Mouse (Mus musculus): ENCODE results near the gene Clmp.
"Not testable (repeated sequence)": the region's sequence is repeated elsewhere in the genome, so short reads cannot be mapped to it uniquely, and the experiment has no call there.

Clmp gene

GRCm38 (mm10) chr9:40800675-40801612 is 115.2 kb downstream of the Clmp start, which contains the start of gene Hspa8:
Gene Hspa8, plus strand, starts transcription at chr9:40800984.
- peak; percentile 100 for DNase-seq (ENCODE audit: low read depth)

DNA sequence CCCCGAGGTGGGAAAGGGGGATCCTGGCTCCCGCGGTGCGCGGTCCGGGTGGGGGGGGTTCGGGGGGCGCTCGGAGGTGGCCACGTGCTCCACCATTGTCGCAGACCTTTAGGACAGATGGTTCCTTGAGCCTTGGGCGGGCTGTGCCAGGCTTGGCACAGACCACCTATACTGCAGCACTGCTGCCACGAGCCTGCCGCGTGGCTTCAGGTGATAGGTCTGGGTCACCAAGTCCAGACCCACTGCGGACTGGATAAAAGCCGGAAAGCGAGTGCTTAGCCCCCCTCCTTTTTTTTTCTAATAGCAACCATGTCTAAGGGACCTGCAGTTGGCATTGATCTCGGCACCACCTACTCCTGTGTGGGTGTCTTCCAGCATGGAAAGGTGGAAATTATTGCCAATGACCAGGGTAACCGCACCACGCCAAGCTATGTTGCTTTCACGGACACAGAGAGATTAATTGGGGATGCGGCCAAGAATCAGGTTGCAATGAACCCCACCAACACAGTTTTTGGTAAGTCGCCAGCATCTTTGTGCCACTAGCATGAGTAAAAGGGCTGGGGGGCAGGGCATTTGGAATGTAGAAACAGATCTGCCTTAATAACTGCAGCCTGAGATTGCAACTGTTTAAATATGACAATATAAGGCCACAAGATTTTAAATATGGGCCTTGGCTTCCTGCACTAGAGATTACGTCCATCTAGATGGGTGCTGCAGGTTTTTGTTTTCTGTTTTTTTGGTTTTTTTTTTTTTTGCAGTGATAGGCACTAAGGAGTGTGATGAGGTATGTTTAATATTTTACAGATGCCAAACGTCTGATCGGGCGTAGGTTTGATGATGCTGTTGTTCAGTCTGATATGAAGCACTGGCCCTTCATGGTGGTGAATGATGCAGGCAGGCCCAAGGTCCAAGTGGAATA is 116.1 kb downstream of the Clmp start:
- not testable (repeated sequence) for DNase-seq (ENCODE audit: low read depth)

DNA sequence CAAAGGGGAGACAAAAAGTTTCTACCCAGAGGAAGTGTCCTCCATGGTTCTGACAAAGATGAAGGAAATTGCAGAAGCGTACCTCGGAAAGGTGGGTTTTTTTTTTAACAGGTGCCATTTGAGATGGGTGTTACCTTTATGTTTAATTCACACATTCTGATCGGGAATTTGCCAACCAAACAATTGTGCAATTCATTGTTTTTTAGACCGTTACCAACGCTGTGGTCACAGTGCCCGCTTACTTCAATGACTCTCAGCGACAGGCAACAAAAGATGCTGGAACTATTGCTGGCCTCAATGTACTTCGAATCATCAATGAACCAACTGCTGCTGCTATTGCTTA is 116.7 kb downstream of the Clmp start:
- DNase-seq (ENCODE audit: low read depth): not testable (repeated sequence)

DNA sequence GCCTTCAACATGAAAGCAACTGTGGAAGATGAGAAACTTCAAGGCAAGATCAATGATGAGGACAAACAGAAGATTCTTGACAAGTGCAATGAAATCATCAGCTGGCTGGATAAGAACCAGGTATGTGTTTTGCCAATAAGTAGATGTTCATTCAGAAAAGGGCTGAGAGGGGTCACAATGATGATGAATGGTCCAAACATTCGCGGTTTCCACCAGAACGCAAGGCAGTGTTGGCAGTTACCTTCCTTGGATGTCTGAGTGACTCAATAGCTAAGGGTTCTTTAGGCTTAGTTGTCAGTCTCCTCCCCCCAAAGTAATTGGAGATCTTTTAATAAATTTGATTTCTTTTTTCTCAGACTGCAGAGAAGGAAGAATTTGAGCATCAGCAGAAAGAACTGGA is 118.8 kb downstream of the Clmp start:
- not testable (repeated sequence) for DNase-seq (ENCODE audit: low read depth)

DNA sequence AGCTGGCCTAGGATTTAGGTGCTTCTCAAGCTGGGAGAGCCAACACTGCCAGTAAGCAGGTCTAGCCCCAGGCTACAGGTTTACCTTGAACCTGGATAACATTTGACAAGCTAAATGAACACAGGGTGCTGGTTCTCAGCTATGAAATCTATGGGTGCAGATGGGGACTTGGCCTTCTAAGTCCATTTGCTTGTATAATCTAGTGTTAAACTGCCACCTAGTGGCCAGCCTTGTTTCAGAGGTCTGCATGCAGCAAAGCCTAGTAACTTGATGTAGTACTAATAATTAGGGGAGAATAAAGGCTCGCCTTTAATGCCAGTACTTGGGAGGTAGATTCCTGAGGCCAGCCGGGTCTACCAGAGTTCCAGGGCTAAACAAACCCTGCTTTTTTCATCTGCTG is 119.5 kb downstream of the Clmp start:
- peak; percentile 90 for DNase-seq (ENCODE audit: low read depth)

DNA sequence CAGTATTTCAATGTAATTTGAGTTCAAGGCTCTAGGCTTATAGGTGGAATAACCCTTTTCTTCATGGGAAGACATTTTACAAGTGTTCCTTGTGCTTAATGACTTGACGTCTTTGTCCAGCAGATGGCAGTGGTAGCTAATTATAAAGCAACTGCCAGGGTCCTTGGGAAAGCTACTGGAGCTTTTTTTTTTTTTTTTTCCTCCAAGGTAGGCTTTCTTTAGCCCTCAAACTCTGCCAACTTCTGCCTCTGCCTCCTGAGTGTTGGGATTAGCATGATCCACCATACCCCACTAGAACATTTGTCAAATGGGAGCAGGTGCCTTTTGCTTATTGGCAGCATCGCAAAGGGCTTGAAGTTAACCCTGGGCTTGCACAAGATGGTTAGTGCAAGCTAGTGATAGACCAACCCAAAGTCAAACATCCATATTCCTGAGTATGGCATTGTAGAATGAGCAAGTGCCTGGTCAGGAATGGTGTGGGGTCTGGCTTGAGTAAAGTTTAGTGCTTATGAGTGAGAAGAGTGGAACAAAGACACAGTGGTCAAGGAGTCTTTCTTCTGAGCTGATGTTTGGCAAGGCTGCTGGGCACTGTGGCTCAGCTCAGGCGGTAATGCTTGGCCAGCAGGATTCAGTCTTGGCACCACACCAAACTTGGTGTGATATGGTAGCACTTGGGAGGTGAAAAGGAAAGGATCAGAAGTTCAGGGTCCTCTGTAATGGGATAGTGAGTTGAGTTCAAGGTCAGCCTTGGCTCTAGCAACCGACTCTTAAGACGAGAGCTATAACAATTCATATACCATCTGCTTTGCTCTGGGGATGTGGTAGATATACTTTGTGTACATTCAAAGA is 120.9 kb downstream of the Clmp start:
- peak; percentile 68 for DNase-seq (ENCODE audit: low read depth)

GRCm38 (mm10) chr9:40807289-40807920 is 121.6 kb downstream of the Clmp start:
- DNase-seq (ENCODE audit: low read depth): no peak

- no peak for DNase-seq (ENCODE audit: low read depth)
These were observed 122.5 kb downstream of the Clmp start for GRCm38 (mm10) chr9:40808061-40808906.

DNA sequence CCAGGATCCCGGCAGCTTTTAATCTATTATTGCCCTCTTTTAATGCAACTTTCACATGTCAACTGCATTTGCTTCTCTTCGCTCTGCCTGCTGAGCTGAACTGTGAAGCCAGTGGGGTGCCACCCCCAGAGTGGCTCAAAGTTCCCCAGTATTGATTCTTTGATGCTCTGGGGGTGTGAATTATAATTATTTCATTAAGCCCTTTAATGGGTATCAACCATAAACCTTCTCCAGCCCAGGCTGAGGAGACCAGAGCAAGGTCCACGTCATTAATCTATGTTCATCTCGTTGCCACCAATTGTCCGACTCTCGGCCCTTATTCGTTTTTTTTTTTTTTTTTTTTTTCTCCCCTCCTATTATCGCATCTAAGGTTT is 123.1 kb downstream of the Clmp start:
- DNase-seq (ENCODE audit: low read depth): no peak

DNA sequence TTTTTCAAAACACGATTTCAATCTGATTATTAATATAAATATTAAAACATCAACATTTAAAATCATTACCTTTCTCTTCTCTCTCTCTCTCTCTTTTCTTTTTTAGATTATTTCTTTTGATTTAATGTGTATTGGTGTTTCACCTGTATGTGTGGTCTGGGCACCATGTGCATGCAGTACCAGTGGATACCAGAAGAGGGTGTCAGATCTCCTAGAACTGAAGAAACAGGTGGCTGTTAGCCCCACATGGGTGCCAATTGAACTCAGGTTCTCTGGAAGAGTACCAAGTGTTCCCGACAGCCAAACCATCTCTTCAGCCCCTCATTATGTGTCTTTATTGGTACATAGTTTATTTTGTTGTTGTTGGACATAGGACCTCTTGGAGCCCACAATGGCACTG is 126.1 kb downstream of the Clmp start:
- peak; percentile 60 for DNase-seq (ENCODE audit: low read depth)

DNA sequence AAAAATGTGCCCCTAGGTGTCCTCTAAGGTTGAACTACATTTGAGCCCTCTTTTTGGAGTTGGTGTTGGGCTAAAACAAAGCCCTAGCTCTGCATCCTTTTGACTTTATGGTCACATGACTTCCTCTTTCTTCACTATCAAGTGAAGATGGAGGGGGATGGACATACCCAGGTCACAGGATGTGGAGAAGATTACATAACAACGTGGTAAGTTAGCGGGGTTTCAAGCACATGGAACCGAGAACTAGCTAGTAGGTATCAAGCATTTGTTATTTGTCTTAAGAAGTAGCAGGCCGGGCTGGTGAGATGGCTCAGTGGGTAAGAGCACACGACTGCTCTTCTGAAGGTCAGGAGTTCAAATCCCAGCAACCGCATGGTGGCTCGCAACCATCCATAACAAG is 128.3 kb downstream of the Clmp start:
- peak; percentile 76 for DNase-seq (ENCODE audit: low read depth)

GRCm38 (mm10) chr9:40817325-40818028 is 131.7 kb downstream of the Clmp start:
- no peak for DNase-seq (ENCODE audit: low read depth)

DNA sequence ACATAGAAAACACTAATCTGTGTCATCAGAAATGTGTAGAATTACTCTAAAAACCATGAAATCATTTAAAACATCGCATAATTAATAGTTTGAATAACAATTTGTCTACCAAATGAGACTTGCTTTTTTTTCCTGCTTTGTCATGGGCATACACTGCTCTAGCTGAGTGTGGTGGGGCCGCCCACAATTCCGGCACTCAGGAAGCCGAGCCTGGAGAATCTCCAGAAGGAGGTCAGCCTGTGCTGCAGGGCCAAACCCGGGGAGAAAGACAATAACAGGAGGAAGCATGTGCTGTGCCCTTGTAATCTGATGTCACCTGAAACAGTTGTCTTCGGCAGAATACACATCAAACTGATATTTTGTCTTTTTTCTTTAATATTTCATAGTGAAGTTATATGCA is 139.8 kb downstream of the Clmp start:
- no peak for DNase-seq (ENCODE audit: low read depth)

GRCm38 (mm10) chr9:40827366-40827765 is 141.6 kb downstream of the Clmp start:
- DNase-seq (ENCODE audit: low read depth): no peak

DNA sequence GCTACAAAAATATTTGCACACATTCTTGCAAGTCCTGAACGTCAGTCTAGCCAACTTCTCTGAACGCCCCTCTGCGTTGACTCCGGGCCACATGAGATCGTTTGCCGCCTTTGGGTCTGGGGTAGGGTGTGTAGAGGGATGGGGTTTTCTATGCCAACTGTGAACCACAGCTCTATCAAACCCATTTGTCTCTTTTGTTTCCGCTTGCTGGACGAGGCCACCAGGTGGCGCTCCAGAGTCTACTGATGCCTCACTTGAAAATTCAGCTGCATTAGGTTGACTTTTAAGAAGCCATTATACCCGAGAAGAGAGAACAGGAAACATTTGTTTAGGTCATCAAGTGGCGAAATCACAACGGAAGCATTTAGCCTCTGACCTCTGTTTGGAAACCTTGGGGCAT is 148.8 kb downstream of the Clmp start:
- DNase-seq (ENCODE audit: low read depth): peak; percentile 84
